Mouse (Mus musculus) embryonic facial prominence, embryonic 10.5 days (tissue): ENCODE measurements around the gene Gm8879. TPM values are rescaled to one million over a fixed set of nuclear protein-coding genes. Genes with fewer than 3 reads are reported as not detected.
"Not testable (repeated sequence)": the region's sequence is repeated elsewhere in the genome, so short reads cannot be mapped to it uniquely, and the experiment has no call there.

Experiments
- DNase-seq: peaks from one replicate; pipeline ENCODE4 v3.0.0-alpha.2; 2017; ENCODE audit warnings: low spot score
- H3K27ac ChIP-seq: fragments of 300-500 bp; sonication (generic); replicated peaks from 2 replicates; pipeline ENCODE4 v1.5.1; 2016; ENCODE audit warnings: mild to moderate bottlenecking
- H3K27me3 ChIP-seq: fragments of 300-500 bp; sonication (generic); replicated peaks from 2 replicates; pipeline ENCODE4 v1.6.1; 2016; ENCODE audit warnings: low read depth, mild to moderate bottlenecking; ENCODE audit not compliant: poor library complexity, severe bottlenecking
- H3K36me3 ChIP-seq: fragments of 300-500 bp; sonication (generic); replicated peaks from 2 replicates; pipeline ENCODE4 v1.6.1; 2016; ENCODE audit warnings: mild to moderate bottlenecking, moderate library complexity
- H3K4me1 ChIP-seq: fragments of 300-500 bp; sonication (generic); 2 replicates; pipeline ENCODE4 v1.6.1; 2016
- H3K4me3 ChIP-seq: fragments of 300-500 bp; sonication (generic); 2 replicates; pipeline ENCODE4 v1.5.1; 2016; ENCODE audit warnings: mild to moderate bottlenecking, moderate library complexity
- H3K9me3 ChIP-seq: fragments of 300-500 bp; sonication (generic); 2 replicates; pipeline ENCODE4 v1.6.1; 2016; ENCODE audit warnings: mild to moderate bottlenecking
- WGBS: fragments of 180-500 bp; shearing (Covaris S2); methylation state at CpG from one replicate; pipeline ENCODE4 v1.1.7; 2016; 5-methylcytosine and 5-hydroxymethylcytosine counted together
- polyA plus RNA-seq: library from polyadenylated mRNA; unstranded; fragments of >200 nt; fragmentation: Nextera tagmentation; extraction: Ambion mirVana; gene quantifications from 2 replicates; pipeline ENCODE4 v1.2.1, GENCODE M21; 2016

Gene Gm8879
- polyA plus RNA-seq, result not detected in 2 replicates

GRCm38 (mm10) chr5:11127334-11127733, at the start of gene Gm8879:
TSS of gene Gm8879 (plus strand) at chr5:11127634.
- not testable (repeated sequence) for H3K9me3 ChIP-seq, DNase-seq, H3K4me3 ChIP-seq, H3K36me3 ChIP-seq, H3K4me1 ChIP-seq, H3K27ac ChIP-seq, H3K27me3 ChIP-seq
- WGBS, result no CpG with 5 or more reads among the region's 3 CpGs

GRCm38 (mm10) chr5:11138031-11138430, 10.6 kb downstream of the Gm8879 start:
- 96% methylated on average over 12 of the region's 12 CpGs for WGBS
- H3K9me3 ChIP-seq, H3K27ac ChIP-seq, H3K4me1 ChIP-seq, H3K36me3 ChIP-seq, DNase-seq, H3K27me3 ChIP-seq, H3K4me3 ChIP-seq: not testable (repeated sequence)

Other genes starting within 250 kb of the Gm8879 start
- not detected in 2 replicates for gene Gm8871, start 179.8 kb upstream of the Gm8879 start, polyA plus RNA-seq
- gene Gm8857, start 179.8 kb upstream of the Gm8879 start, polyA plus RNA-seq, result not detected in 2 replicates
- gene Gm5861, start 55.4 kb downstream of the Gm8879 start, polyA plus RNA-seq, result not detected in 2 replicates
- gene Gm8890, start 128.4 kb downstream of the Gm8879 start, polyA plus RNA-seq, result not detected in 2 replicates
- not detected in 2 replicates for gene Speer1, start 213.9 kb downstream of the Gm8879 start, polyA plus RNA-seq